Mouse (Mus musculus): ENCODE measurements around the gene Golga7b. TPM values are rescaled to one million over a fixed set of nuclear protein-coding genes. Genes with fewer than 3 reads are reported as not detected.
A peak's percentile ranks its signal among the peaks of the same experiment; 100 is the strongest.

The Golga7b gene
- not detected in 2 replicates for polyA plus RNA-seq (2014; fragmentation: Nextera tagmentation; extraction: Ambion mirVana)

DNA sequence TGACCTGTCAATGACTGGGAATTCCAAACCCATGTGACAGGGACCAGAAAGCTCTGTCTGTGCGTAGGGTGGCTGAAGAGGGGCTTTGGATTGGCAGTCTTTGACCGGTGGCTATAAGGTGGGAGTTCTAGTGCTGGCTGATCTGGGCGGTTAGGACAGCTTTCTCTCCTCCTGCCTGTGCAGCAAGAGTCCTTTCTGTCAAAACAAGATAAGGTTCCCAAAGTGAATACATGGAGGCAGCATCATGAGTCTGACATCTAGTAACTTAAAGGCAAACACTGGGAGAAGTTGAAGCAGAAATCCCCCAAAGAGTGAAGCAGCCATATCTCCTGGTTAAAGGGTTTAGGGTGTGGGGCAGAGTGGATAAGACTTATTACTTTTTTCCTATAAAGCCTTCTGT is at the start of gene Golga7b:
Gene Golga7b, plus strand, starts transcription at position 56 of the 400 bp plus-strand sequence.
- Histone ChIP-seq H3K4me2 (ENCODE audit: low read depth, severe bottlenecking) (no peak within 1 kb of the TSS), H3K27ac (replicated peaks; ENCODE audit: low read depth, low read length) (no peak within 1 kb of the TSS), H3K9me3 (ENCODE audit: control insufficient read depth, low read length) (no peaks in the 10 kb centered on the region), H3K4me3 (ENCODE audit: low read depth, low read length) (no peak within 1 kb of the TSS), H3K27me3 (ENCODE audit: control insufficient read depth, insufficient read depth, low read length) (no peaks in the 10 kb centered on the region), H3K36me3 (ENCODE audit: control insufficient read depth, insufficient read depth, low read length) (no peaks in the 10 kb centered on the region), H3K4me1 (ENCODE audit: control insufficient read depth, insufficient read depth, low read length) (no peaks in the 10 kb centered on the region), H3K9ac (ENCODE audit: low read length) (no peak within 1 kb of the TSS)
- 83% methylated on average over 3 of the region's 3 CpGs for WGBS
- ATAC-seq (ENCODE audit: insufficient number of reproducible peaks, low FRiP score, low TSS enrichment, low read depth) (no peak), DNase-seq (ENCODE audit: low spot score) (no peak)

DNA sequence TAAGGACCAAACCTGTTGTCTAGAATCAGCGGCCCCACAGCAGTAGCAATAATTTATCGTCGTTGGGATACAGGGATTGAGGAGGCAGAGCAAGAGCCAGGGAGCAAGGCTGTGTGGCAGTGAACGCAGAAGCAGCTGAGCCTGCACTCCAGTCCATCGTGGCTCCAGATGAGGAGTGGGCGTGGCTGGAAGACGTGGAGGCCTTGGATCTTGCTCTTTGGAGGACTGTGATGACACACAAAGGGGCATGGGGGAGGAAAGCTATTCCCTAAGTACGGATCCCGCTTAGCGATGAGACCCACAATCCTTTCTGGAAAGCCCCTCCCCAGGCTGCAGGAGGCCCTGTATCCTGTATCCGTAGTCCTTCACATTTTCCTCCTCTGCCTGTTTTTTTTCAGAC is 49.3 kb upstream of the Golga7b start:
- Histone ChIP-seq H3K4me1 (ENCODE audit: control insufficient read depth, insufficient read depth, low read length) (peaks cover 8% of the 10 kb centered on the region; the same call in 1 of the 2 replicates), H3K27me3 (ENCODE audit: control insufficient read depth, insufficient read depth, low read length) (peaks cover 49% of the 10 kb centered on the region), H3K4me3 (ENCODE audit: low read depth, low read length) (no peak overlapping the region), H3K4me2 (ENCODE audit: low read depth, severe bottlenecking) (no peak overlapping the region), H3K9me3 (ENCODE audit: control insufficient read depth, low read length) (no peaks in the 10 kb centered on the region), H3K36me3 (ENCODE audit: control insufficient read depth, insufficient read depth, low read length) (no peaks in the 10 kb centered on the region), H3K27ac (replicated peaks; ENCODE audit: low read depth, low read length) (no peak overlapping the region), H3K9ac (ENCODE audit: low read length) (no peak overlapping the region)
- WGBS: 56% methylated on average over 11 of the region's 11 CpGs
- DNase-seq (ENCODE audit: low spot score) (no peak), ATAC-seq (ENCODE audit: insufficient number of reproducible peaks, low FRiP score, low TSS enrichment, low read depth) (no peak)

DNA sequence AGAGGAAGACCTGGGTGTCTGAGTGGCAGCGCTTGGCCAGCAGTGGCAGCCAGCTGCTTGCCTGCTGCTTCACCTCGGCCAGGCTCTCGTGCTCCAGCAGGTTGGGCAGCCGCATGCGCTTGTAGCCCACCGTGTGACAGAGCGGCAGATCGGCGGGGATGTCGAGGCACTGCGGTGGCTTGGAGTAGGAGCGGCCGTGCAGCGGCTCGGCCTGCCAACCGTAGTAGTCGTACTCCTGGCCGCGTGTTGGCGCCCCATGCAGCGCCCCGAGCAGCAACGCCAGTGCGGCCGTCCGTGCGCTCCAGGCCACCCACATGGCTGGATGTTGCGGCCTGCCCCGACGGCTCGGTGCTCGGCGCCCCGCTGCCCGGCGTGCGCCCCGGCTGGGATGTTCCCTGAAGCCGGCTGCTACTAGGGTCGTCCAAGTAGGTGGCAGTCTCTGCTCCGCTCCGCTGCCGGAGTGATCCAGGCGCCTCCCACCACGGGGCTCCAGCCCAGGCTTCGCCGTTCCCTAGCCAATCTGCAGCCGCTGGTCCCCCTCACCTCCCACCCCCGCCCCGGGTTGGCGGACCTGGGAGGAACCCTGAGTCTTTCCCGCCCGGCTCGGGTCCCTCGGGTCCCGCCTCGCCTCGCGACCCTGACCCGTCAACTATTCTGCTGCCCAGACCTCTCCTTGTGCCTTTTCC is 45.5 kb upstream of the Golga7b start, which contains the start of gene Sfrp5:
Gene Sfrp5, minus strand, starts transcription at position 557 of the 686 bp plus-strand sequence.
- ATAC-seq (ENCODE audit: insufficient number of reproducible peaks, low FRiP score, low TSS enrichment, low read depth): no peak
- no peaks in the 10 kb centered on the region for H3K36me3 ChIP-seq (ENCODE audit: control insufficient read depth, insufficient read depth, low read length)
- H3K9ac ChIP-seq (ENCODE audit: low read length): no peak within 1 kb of the TSS
- under 1% methylated on average over 60 of the region's 60 CpGs for WGBS
- H3K27ac ChIP-seq (replicated peaks; ENCODE audit: low read depth, low read length): no peak within 1 kb of the TSS
- H3K27me3 ChIP-seq (ENCODE audit: control insufficient read depth, insufficient read depth, low read length): peaks cover 58% of the 10 kb centered on the region
- H3K4me2 ChIP-seq (ENCODE audit: low read depth, severe bottlenecking): peak within 1 kb of the TSS; percentile 45
- H3K4me1 ChIP-seq (ENCODE audit: control insufficient read depth, insufficient read depth, low read length): peaks cover 8% of the 10 kb centered on the region; the same call in 1 of the 2 replicates
- peak; percentile 51 for DNase-seq (ENCODE audit: low spot score)
- H3K4me3 ChIP-seq (ENCODE audit: low read depth, low read length): peak within 1 kb of the TSS; percentile 16; the same call in 1 of the 2 replicates
- no peaks in the 10 kb centered on the region for H3K9me3 ChIP-seq (ENCODE audit: control insufficient read depth, low read length)

DNA sequence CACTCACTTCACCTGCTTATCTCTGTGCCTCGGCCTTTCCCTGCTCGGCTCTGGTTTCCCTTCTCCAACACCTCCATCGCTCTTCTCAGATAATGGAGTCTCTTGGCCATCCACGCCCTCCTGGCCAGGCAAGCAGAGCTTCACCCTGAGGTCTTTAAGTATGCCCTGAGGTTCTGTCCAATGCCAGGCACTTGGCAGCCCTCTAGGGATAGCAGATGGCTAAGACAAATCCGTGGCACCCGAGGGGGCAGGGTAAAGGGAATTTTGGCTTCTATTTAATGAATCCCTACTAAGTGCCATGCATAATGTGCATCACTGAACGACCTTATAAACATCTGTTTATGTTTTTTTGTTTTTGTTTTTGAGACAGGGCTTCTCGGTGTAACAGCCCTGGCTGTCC is 44.9 kb upstream of the Golga7b start:
- Histone ChIP-seq H3K4me2 (ENCODE audit: low read depth, severe bottlenecking) (no peak overlapping the region), H3K4me1 (ENCODE audit: control insufficient read depth, insufficient read depth, low read length) (peaks cover 8% of the 10 kb centered on the region; the same call in 1 of the 2 replicates), H3K9me3 (ENCODE audit: control insufficient read depth, low read length) (no peaks in the 10 kb centered on the region), H3K27ac (replicated peaks; ENCODE audit: low read depth, low read length) (no peak overlapping the region), H3K27me3 (ENCODE audit: control insufficient read depth, insufficient read depth, low read length) (peaks cover 58% of the 10 kb centered on the region), H3K9ac (ENCODE audit: low read length) (no peak overlapping the region), H3K36me3 (ENCODE audit: control insufficient read depth, insufficient read depth, low read length) (no peaks in the 10 kb centered on the region), H3K4me3 (ENCODE audit: low read depth, low read length) (no peak overlapping the region)
- 41% methylated on average over 8 of the region's 8 CpGs for WGBS
- ATAC-seq (ENCODE audit: insufficient number of reproducible peaks, low FRiP score, low TSS enrichment, low read depth): no peak
- peak; percentile 25 for DNase-seq (ENCODE audit: low spot score)

DNA sequence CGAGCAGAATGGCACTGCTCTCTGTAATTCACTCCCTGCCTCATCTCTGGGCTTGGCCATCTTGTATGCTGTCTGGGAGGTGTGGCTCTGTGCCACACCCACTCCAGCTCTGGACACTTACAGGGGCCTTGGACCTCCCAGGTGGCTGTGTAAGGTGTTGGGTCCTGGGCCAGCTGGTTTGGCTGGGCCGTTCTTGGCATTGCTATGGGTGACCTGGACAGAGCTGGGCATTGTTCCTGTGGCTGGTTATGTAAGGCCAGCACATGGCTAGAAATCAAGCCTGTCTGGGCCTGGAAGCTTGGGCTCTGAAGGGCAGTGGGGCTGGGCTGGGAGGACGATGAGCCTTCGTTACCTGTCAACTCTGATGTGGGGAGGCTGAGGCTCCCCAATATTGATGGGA is 43.1 kb upstream of the Golga7b start:
- no peak overlapping the region for H3K4me3 ChIP-seq (ENCODE audit: low read depth, low read length)
- no peak overlapping the region for H3K9ac ChIP-seq (ENCODE audit: low read length)
- H3K27ac ChIP-seq (replicated peaks; ENCODE audit: low read depth, low read length): no peak overlapping the region
- WGBS: 77% methylated on average over 4 of the region's 4 CpGs
- ATAC-seq (ENCODE audit: insufficient number of reproducible peaks, low FRiP score, low TSS enrichment, low read depth) (no peak), DNase-seq (ENCODE audit: low spot score) (no peak)
- H3K27me3 ChIP-seq (ENCODE audit: control insufficient read depth, insufficient read depth, low read length): peaks cover 45% of the 10 kb centered on the region
- peaks cover 8% of the 10 kb centered on the region; the same call in 1 of the 2 replicates for H3K4me1 ChIP-seq (ENCODE audit: control insufficient read depth, insufficient read depth, low read length)
- H3K4me2 ChIP-seq (ENCODE audit: low read depth, severe bottlenecking): no peak overlapping the region
- H3K36me3 ChIP-seq (ENCODE audit: control insufficient read depth, insufficient read depth, low read length): no peaks in the 10 kb centered on the region
- no peaks in the 10 kb centered on the region for H3K9me3 ChIP-seq (ENCODE audit: control insufficient read depth, low read length)

DNA sequence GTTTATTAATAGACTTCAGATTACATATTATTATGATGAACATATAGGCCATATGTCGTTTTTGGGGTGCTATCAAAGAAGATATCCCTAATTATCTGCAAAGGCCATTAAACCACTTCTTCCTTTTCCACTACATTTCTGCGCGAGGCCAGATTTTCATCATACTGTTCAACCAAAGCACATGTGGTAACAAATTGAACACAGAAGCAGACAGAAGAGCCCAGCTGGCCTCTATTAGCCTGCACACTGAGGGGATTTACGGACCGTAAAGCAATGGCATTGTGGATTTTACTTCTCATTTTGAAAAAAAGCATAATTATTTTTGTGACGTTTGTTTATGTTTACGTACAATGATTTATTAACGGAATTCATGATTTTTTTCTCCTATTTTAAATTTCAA is 42.2 kb upstream of the Golga7b start:
- 30% methylated on average over 8 of the region's 8 CpGs for WGBS
- Histone ChIP-seq H3K36me3 (ENCODE audit: control insufficient read depth, insufficient read depth, low read length) (no peaks in the 10 kb centered on the region), H3K4me2 (ENCODE audit: low read depth, severe bottlenecking) (no peak overlapping the region), H3K27ac (replicated peaks; ENCODE audit: low read depth, low read length) (no peak overlapping the region), H3K4me1 (ENCODE audit: control insufficient read depth, insufficient read depth, low read length) (peaks cover 8% of the 10 kb centered on the region; the same call in 1 of the 2 replicates), H3K27me3 (ENCODE audit: control insufficient read depth, insufficient read depth, low read length) (peaks cover 36% of the 10 kb centered on the region), H3K4me3 (ENCODE audit: low read depth, low read length) (no peak overlapping the region), H3K9ac (ENCODE audit: low read length) (no peak overlapping the region), H3K9me3 (ENCODE audit: control insufficient read depth, low read length) (no peaks in the 10 kb centered on the region)
- ATAC-seq (ENCODE audit: insufficient number of reproducible peaks, low FRiP score, low TSS enrichment, low read depth): no peak
- DNase-seq (ENCODE audit: low spot score): peak; percentile 55

DNA sequence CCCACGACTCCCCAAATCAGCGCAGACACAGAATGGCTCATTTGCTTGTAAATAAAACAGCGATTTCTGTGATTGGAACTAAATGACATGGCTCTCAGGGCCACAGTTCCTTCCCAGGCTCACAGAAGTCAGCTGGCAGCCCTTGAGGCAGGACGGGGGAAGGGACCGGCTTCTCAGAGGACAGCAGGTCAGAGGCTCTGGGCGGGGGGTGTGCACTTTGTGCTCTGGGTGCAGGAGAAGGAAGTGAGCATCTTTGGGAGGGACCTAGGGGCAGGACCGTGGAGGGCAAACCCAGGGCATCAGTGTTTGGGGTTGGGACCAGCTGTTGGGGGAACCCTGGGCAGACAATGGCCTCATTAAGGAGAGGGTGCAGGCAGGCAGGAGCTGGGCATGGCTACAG is 37.9 kb upstream of the Golga7b start:
- 63% methylated on average over 7 of the region's 7 CpGs for WGBS
- Histone ChIP-seq H3K9me3 (ENCODE audit: control insufficient read depth, low read length) (no peaks in the 10 kb centered on the region), H3K4me1 (ENCODE audit: control insufficient read depth, insufficient read depth, low read length) (no peaks in the 10 kb centered on the region), H3K4me2 (ENCODE audit: low read depth, severe bottlenecking) (no peak overlapping the region), H3K9ac (ENCODE audit: low read length) (no peak overlapping the region), H3K27me3 (ENCODE audit: control insufficient read depth, insufficient read depth, low read length) (no peaks in the 10 kb centered on the region; the same call in 1 of the 2 replicates), H3K36me3 (ENCODE audit: control insufficient read depth, insufficient read depth, low read length) (no peaks in the 10 kb centered on the region), H3K4me3 (ENCODE audit: low read depth, low read length) (no peak overlapping the region), H3K27ac (replicated peaks; ENCODE audit: low read depth, low read length) (no peak overlapping the region)
- DNase-seq (ENCODE audit: low spot score) (no peak), ATAC-seq (ENCODE audit: insufficient number of reproducible peaks, low FRiP score, low TSS enrichment, low read depth) (no peak)

DNA sequence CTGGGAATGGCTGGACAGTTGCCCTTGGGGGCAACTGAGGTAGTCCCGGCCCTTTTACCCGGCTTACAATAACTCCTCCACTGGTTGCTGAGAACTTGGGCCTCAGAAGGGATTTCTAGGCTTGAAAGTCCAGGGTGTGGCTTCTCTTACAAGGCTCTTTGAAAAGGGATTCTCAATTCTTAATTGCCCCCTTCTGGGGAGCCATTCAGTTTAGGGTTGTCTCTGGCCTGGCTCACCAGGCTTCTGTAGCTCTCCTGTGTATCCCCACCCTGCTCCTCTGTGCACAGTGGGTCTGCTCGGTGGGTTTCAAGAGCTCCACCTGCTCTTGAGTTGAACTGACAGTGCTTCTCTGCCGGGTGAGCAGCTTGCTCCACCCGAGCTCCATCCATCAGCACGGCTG is 37.4 kb upstream of the Golga7b start:
- 67% methylated on average over 6 of the region's 6 CpGs for WGBS
- ATAC-seq (ENCODE audit: insufficient number of reproducible peaks, low FRiP score, low TSS enrichment, low read depth): no peak
- H3K4me3 ChIP-seq (ENCODE audit: low read depth, low read length): no peak overlapping the region
- DNase-seq (ENCODE audit: low spot score): no peak
- no peaks in the 10 kb centered on the region for H3K4me1 ChIP-seq (ENCODE audit: control insufficient read depth, insufficient read depth, low read length)
- H3K4me2 ChIP-seq (ENCODE audit: low read depth, severe bottlenecking): no peak overlapping the region
- no peaks in the 10 kb centered on the region; the same call in 1 of the 2 replicates for H3K27me3 ChIP-seq (ENCODE audit: control insufficient read depth, insufficient read depth, low read length)
- H3K36me3 ChIP-seq (ENCODE audit: control insufficient read depth, insufficient read depth, low read length): no peaks in the 10 kb centered on the region
- no peaks in the 10 kb centered on the region for H3K9me3 ChIP-seq (ENCODE audit: control insufficient read depth, low read length)
- no peak overlapping the region for H3K9ac ChIP-seq (ENCODE audit: low read length)
- H3K27ac ChIP-seq (replicated peaks; ENCODE audit: low read depth, low read length): no peak overlapping the region

All from limb, embryonic 11.5 days (tissue).